Mouse (Mus musculus) gastrocnemius, postnatal 36 days (tissue): ENCODE results near the gene Sphk1. TPM values are rescaled to one million over a fixed set of nuclear protein-coding genes. Genes with fewer than 3 reads are reported as not detected.
"Not testable (repeated sequence)": the region's sequence is repeated elsewhere in the genome, so short reads cannot be mapped to it uniquely, and the experiment has no call there.

Experiments used
- DNase-seq, 2 experiments: peaks; one replicate each; pipeline ENCODE4 v3.0.0; 2022
- intact Hi-C: fragments of 180-260 bp; cut with DNase I; formaldehyde crosslinking; loops from one replicate; pipeline ENCODE4 v1.15.1; 2025
- long read RNA-seq, 2 experiments: library from polyadenylated mRNA; stranded (forward); transcript quantifications; one replicate each; pipeline ENCODE4 v2.0.0; 2021
- total RNA-seq, 2 experiments: library from RNA; stranded (reverse); gene quantifications; 2 replicates each; pipeline ENCODE4 v1.2.3; 2021

Sphk1 gene
- total RNA-seq: 1 to 10 TPM in 1 of 2 experiments, under 1 TPM in 1; 0.35 to 1.4 TPM
- long read RNA-seq, experiment 1, partial matches to known transcripts: 0 of 1 reads
- long read RNA-seq, experiment 1, other reads (novel, unspliced or antisense): 0 of 1 reads
- long read RNA-seq, experiment 2: 0 reads

GRCm38 (mm10) chr11:116530187-116531147 is at the start of gene Sphk1:
Gene Sphk1 (plus strand): TSS chr11:116530925.
- intact Hi-C loops: no loop called here
- no peak for DNase-seq

DNA sequence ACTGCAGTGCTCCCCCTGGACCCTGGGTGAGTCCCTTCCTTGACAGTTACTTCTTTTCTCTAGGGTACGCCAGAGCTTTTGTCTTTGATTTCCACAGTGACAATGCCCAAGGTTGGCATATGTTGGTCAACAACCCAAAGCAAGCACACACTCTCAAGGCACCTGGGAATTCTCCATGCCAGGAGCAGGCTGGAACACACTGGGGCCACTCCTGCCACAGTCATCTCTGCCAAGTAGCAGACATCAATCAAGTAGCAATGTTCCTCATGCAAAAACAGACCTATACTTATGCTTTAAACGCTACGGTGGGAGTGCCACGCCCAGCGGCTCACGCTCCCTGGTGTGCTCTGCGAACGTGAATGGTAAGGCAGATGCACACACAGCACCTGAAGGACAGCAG is 49.8 kb upstream of the Sphk1 start:
- intact Hi-C loops: no loop called here
- DNase-seq: no peak

DNA sequence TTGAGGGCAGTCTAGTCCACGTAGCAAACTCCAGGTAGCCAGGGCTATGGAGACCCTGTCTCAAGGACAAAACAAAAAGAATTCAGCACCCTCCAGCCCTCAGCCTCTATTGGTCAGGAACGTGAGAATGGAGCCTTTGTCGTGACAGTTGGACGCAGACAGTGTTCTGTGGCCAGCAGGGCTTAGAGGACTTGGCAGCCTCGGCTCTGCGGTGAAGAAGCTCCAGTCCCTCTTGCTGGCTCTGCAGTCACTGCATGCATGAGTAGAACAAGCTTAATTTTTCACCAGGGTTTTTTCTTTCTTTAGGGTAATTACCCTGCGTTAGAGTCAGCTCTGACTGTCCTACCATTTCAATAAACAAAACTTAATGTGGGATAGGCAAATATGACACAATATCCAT is 48.9 kb upstream of the Sphk1 start:
- intact Hi-C loops: no loop called here
- DNase-seq: no peak

- no peak for DNase-seq
- intact Hi-C loops: no loop called here
Measured at GRCm38 (mm10) chr11:116484261-116484660, 46.5 kb upstream of the Sphk1 start.

DNA sequence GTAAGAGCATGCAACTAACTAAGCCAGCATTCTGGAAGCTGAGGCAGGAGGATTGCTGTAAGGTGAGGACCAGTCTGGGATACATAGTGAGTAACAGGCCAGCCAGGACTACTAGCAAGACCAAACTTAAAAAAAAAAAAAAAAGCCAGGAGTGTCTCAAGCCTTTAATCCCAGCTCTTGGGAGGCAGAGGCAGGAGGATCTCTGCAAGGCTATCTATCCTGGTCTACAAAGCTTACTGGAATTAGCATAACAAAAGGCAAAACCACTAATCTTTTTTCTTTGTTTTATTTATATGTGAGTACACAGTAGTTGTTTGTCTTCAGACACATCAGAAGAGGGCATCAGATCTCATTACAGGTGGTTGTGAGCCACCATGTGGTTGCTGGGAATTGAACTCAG is 42.5 kb upstream of the Sphk1 start:
- no peak for DNase-seq
- intact Hi-C loops: no loop called here

GRCm38 (mm10) chr11:116488693-116489375 is 41.9 kb upstream of the Sphk1 start:
- no peak for DNase-seq
- intact Hi-C loops: no loop called here

- intact Hi-C loops: loop anchor here (2.0 kb wide), 1 partner anchor 459 kb away; the partner anchor contains the start of gene Unk
- DNase-seq: no peak
Measured at GRCm38 (mm10) chr11:116489771-116490231, 40.9 kb upstream of the Sphk1 start.

DNA sequence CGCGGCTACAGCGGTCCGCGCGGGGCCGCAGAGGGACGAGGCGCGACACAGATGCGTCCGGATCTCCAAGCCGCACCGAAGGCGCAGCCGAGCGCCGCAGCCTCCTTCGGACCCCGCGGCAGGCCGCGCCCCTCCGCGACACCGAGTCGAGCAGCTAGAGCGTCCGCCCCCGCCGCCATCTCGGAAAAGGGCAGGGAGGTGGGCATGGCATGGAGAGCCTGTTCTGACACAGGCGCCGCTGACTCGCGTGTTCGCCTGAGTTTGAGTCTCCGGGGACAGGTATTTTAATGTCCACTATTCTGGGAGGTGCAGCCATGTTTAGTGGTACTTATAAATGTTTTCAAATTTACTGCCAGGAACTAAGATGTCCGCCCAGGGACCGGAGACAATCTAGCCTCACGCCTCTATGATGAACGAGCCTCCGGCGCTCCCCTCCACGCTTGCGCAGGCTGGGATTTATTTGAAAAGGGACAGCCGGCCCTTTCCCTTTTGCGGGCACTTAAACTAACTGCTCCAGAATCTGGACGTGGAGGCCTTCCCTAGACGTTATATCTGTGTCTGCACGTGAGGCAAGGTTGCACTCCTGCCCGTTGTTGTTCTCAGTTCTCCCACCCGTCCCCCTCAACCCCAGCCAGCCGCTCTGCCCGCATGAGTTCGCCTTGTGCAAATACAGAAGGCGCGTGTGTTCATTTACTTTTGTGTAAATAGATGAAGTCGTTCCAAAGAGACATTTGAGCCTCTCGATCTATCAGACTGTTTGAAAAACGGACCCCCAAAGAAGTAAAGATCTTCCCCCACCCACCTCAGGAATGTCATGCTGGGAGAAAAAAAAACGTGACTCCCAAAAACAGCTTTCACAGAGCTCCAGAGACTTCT is 40.3 kb upstream of the Sphk1 start:
- DNase-seq: peak; percentile 82 to 84
- intact Hi-C loops: loop anchor here (2.0 kb wide), 1 partner anchor 460 kb away; the partner anchor contains the start of gene Unk

- intact Hi-C loops: loop anchor here (2.0 kb wide), 1 partner anchor 461 kb away; the partner anchor contains the start of gene Unk
- DNase-seq: no peak
Measured at GRCm38 (mm10) chr11:116491338-116491737, 39.4 kb upstream of the Sphk1 start.

DNA sequence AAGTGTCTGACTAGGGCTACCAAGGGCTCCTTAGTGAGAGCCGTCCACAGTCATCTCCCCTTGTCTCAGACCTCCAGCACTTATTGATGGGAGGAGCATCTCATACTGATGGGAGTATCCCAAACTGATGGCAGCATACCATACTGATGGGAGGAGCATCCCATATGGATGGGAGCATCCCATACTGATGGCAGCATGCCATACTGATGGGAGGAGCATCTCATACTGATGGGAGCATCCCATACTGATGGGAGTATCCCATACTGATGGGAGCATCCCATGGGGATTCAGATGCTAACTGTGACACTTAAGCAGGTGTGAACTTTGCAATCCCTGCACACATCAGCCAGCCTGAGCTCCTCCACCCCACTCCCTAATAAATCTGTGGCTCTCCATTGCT is 38.2 kb upstream of the Sphk1 start:
- intact Hi-C loops, DNase-seq: not testable (repeated sequence)

- no peak for DNase-seq
- intact Hi-C loops: no loop called here
Measured at GRCm38 (mm10) chr11:116493191-116493590, 37.5 kb upstream of the Sphk1 start.

- intact Hi-C loops: no loop called here
- DNase-seq: peak; percentile 39 to 43
Measured at GRCm38 (mm10) chr11:116493795-116494252, 36.9 kb upstream of the Sphk1 start, which contains the start of gene Prpsap1. Gene Prpsap1 (minus strand): TSS chr11:116494202.

DNA sequence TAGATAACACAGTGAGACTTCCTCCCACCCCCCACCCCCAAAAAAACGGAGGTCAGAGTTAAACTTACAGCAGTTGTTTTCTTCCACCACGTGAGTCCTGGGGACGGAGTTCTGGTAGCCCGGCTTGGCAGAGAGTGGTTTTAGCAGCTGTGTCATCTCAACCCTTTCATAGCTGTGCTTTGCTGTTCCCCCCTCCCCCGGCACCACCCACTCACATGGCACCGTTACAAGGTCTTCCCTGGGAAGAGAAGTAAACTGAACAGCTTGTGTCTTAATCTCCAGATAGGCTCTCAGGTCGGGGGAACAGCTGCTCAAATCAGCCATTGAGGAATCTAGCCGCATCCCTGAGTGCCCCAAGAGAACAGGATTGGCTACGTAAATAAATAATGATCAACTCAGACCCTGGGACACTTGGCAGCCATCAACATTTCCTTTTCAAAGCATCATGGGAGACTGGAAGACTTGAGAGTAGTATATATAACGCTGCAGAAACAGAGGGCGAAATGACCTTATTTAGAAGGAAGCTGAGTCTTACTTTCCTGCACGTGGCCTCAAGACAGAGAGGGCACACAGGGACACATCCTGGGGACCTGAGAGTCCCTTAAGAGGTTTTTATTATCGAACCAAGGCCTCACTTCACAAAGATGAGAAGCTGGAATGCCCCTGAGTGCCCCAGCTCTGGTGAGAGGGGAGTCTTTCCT is 36.1 kb upstream of the Sphk1 start:
- peak in 1 of 2 experiments; percentile 54 for DNase-seq
- intact Hi-C loops: no loop called here

- DNase-seq: no peak
- intact Hi-C loops: no loop called here
Measured at GRCm38 (mm10) chr11:116497313-116497712, 33.4 kb upstream of the Sphk1 start.

DNA sequence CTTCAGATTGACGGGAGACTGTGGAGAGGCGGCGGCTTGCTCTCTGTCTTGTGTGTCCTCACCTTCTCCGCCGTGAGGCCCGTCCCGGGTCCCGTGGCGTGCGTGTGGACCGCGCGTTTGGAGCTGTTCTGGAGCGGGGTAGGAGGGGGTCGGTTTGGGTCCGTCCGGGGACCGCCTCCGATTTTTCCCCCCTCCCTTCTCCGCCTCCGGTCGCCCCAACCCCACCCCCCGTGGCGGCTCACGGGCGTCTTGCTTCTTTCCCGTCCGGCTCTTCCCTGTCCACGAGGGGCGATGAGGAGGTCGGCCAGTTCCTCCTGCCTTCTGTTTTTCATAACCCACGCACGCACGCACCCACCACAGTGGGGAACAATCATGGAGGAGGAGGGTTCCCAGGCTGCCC is 32.1 kb upstream of the Sphk1 start:
- no peak for DNase-seq
- intact Hi-C loops: no loop called here

GRCm38 (mm10) chr11:116499018-116499417 is 31.7 kb upstream of the Sphk1 start:
- DNase-seq: no peak
- intact Hi-C loops: no loop called here

DNA sequence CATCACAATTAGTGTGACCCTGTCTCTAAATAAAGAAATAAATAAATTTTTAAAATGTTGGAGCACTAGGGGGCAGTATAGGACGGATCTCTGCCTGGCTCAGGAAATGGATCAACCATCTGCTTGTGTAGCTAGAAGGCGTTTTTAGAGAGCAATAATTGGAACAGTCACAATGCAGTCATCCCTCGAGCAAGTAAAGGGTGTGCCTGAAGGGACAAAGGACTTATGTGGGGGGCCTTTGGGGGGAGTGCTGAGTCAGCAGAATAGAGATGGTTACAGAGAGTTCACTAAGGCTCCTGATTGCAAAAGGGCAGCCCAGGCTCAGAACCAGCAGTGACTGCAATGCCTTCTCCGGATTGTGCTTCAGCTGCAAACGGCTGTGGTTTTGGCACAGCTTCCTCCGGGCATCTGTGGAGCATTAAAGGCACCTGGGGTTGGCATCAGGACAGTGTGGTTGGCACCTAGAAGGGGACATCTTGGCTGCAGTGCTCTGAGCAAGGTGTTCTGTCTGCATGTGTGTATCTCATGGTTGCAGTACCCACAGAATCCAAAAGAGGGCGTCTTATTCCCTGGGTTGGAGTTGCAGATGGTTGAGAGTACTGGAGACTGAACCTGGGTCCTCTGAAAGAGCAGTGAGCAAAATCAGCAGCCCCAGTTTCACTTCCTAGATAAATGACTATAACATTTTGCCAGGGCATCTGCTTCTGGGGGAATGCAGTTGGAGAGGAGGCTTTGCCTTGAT is 29.5 kb upstream of the Sphk1 start:
- no peak for DNase-seq

GRCm38 (mm10) chr11:116504516-116504915 is 26.2 kb upstream of the Sphk1 start:
- DNase-seq: no peak
- intact Hi-C loops: no loop called here

More for the DNA sequence above, 29.5 kb upstream of the Sphk1 start:
- intact Hi-C loops: no loop called here
